Mouse (Mus musculus) right cerebral cortex, postnatal 14 days (tissue): ENCODE data around the gene Mrps18c.

Experiments
- DNase-seq: peaks from one replicate; pipeline ENCODE4 v3.0.0; 2022

The Mrps18c gene

DNA sequence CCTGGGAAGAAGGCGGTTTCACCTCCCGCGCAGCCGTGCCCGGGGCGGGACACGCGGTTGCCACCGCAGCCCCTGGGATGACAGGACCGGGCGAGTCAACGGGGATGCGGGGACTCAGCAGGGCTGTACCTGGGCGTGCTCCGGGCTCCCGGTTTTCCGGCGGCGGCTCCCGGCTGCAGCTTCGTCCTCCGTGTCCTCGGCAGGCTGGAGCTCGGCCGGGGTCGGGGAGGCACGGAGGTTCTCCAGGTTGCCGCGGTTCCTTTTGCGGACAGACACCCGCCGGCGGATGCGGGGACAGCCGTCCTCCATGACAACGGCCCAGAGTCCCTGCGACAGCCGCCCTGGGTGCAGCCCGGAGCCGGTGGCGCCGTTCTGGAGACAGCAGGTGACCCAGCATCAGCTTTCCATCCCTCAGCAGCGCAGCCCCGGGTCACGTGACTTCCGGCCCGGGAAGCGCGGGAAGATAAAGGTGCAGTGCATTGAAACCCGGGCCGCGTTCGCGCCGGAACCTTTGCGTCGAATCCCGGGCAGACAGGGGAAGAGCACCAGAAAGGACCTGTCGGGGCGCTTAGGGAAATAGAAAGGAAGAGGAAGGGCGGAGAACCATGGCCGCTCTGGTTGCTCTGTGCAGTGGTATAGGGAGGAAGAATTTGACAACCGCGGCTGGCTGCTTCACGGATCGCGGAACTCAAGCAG lies at the start of gene Mrps18c, which contains the start of gene Helq:
Mrps18c (plus strand) TSS at position 463 of the 696 bp plus-strand sequence.
Helq (minus strand) TSS at position 434 of the 696 bp plus-strand sequence.
- DNase-seq = peak; percentile 93

- DNase-seq = no peak
These were observed 47.7 kb upstream of the Mrps18c start for GRCm38 (mm10) chr5:100750617-100751255.

- no peak for DNase-seq
These were observed 46.8 kb upstream of the Mrps18c start for GRCm38 (mm10) chr5:100751655-100752054.

DNA sequence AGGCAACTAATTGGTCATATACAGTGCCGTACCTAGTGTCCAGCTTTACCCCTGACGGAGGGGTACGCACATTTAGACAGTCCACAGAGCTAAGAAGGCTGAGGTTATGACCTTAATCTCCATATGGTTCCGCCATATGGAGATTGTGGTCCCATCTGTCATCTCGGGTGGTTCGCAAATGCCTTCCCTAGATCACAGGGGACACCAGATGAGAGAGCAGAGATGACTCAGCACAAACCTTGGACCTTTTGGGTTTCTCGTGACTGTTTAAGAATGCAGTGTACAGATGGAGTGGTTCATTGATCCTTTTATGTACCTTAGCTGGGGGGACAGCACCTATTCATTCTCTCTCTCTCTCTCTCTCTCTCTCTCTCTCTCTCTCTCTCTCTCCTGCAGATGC lies 45.0 kb upstream of the Mrps18c start:
- no peak for DNase-seq

- no peak for DNase-seq
These were observed 40.3 kb upstream of the Mrps18c start for GRCm38 (mm10) chr5:100758121-100758520.

GRCm38 (mm10) chr5:100760049-100760663 lies 38.3 kb upstream of the Mrps18c start:
- DNase-seq = no peak

- DNase-seq = no peak
These were observed 36.7 kb upstream of the Mrps18c start for GRCm38 (mm10) chr5:100761736-100762135.

DNA sequence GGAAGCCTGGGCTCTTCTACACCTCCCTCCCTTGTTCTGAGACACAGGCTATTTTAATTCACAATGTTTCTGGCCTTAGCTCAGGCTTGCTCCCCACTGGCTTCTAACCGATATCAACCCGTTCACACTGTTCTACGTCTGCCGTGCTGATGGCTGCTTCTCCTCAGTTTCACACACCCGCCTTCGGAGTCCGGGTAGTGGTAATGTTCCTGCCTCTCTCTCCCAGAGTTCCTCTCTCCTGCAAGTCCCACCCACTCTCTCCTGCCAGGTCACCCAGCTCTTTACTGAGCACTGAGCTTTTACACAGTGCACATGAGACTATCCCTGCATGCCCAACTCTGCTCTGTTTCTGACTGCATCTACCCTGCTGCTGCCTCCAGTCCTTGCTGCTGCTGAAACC lies 32.4 kb upstream of the Mrps18c start:
- no peak for DNase-seq

- DNase-seq = no peak
These were observed 26.9 kb upstream of the Mrps18c start for GRCm38 (mm10) chr5:100771575-100771974.

GRCm38 (mm10) chr5:100775778-100776404 lies 22.5 kb upstream of the Mrps18c start:
- DNase-seq = no peak

- no peak for DNase-seq
These were observed 21.5 kb upstream of the Mrps18c start for GRCm38 (mm10) chr5:100776900-100777299.

- no peak for DNase-seq
These were observed 19.4 kb upstream of the Mrps18c start for GRCm38 (mm10) chr5:100779002-100779401.

- DNase-seq = no peak
These were observed 10.9 kb upstream of the Mrps18c start for GRCm38 (mm10) chr5:100787527-100787926.

GRCm38 (mm10) chr5:100792261-100792660 lies 6.2 kb upstream of the Mrps18c start:
- DNase-seq = no peak

DNA sequence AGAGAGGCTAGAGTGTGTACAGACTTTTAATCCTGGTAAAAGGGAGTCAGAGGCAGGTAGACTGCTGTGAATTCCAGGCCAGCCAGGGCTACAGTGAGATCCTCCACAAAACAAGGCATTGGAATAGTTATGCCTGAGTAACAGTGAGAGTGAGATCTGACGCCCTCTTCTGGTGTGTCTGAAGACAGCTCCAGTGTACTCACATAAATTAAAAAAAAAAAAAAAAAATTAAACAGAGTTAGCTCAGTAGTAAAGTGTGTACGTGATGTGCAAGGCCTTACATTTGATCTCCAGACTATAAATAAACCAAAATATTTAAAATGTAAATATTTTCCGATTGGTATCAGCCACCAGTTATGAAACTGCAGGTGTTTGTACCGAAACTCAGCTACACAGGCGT lies 4.3 kb upstream of the Mrps18c start:
- DNase-seq = no peak

GRCm38 (mm10) chr5:100818341-100818740 lies 19.9 kb downstream of the Mrps18c start:
- no peak for DNase-seq

DNA sequence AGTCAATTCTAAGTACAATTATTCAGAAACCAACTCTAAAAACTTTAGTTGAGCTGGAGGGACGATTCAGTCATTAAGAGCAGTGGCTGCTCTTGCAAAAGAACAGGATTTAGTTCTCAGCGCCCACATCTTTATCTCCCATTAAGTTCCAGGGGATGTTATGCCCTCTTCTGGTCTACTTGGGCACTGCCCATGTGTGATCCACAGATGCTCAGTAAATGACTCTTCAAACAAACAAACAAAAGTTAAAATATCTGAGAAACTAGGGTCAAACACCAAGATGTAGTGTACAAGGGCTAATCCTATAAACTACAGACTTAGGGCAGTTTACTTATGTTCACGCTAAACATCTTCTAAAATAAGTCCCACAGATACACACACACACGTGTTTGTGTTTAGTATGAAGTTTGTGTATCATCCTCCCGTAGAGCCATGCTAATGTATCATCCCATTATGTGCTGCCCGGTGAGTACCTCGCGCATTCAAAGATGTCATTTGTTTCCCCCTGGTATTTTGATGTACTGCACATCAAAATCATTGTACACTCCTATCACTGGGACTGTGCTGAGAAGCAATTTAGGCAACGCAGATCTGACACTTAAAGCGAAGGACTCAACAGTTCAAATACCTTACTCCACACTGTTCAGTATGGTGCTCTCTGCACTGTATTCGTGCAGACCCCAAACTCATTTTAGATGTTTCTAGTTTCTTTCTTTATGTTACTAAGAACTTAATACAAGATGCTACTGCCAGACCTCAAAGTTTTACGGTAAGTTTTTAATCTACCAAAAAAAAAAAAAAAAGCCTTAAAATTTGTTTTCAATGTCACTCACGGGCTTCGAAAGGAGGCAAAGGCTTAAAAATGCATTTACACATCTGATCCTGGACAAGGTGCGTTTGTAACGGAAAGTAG lies 21.4 kb downstream of the Mrps18c start:
- DNase-seq = no peak

GRCm38 (mm10) chr5:100820483-100821184 lies 22.2 kb downstream of the Mrps18c start, which contains the start of gene Abraxas1:
Gene Abraxas1 (minus strand): TSS chr5:100820965.
- DNase-seq = peak; percentile 83

GRCm38 (mm10) chr5:100821375-100821774 lies 22.9 kb downstream of the Mrps18c start:
- DNase-seq = no peak

GRCm38 (mm10) chr5:100822826-100823225 lies 24.4 kb downstream of the Mrps18c start:
- DNase-seq = no peak

DNA sequence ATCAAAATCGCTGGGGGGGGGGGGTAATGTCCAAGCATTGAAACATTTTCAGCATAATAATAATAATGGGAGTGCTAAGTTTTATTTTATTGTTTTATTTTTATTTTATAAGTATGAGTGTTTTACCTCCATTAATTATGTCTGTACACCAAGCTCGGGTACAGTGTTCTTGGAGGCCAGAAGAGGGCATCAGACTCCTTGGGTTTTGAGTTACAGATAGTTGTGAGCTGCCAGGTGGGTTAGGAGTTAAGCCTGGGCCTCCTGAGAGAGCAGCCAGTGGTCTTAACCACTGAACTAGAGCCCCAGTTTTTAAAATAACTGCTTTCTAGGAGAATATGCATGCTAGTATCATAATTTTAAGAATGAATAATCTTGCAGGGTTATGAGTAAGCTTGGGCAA lies 27.5 kb downstream of the Mrps18c start:
- DNase-seq = no peak

- DNase-seq = no peak
These were observed 28.1 kb downstream of the Mrps18c start for GRCm38 (mm10) chr5:100826531-100826930.
